Mouse (Mus musculus) kidney, adult 2 months (tissue): Measurements from ENCODE around the gene Bhlha9. TPM values are rescaled to one million over a fixed set of nuclear protein-coding genes. Genes with fewer than 3 reads are reported as not detected.
"Not testable (repeated sequence)": the region's sequence is repeated elsewhere in the genome, so short reads cannot be mapped to it uniquely, and the experiment has no call there.

Source experiments
- DNase-seq: peaks from one replicate; pipeline ENCODE4 v3.0.0; 2021
- H3K27ac ChIP-seq: fragments of 200-500 bp; 2 replicates; pipeline ENCODE4 v1.5.1; 2012; ENCODE audit warnings: low read depth, low read length, control low read depth, inconsistent platforms; ENCODE audit not compliant: insufficient read depth
- H3K27me3 ChIP-seq: fragments of 200-500 bp; replicated peaks from 2 replicates; pipeline ENCODE4 v1.6.1; 2012; ENCODE audit warnings: mild to moderate bottlenecking, moderate library complexity, low read length, inconsistent platforms; ENCODE audit not compliant: control insufficient read depth, insufficient read depth
- H3K36me3 ChIP-seq: fragments of 200-500 bp; 2 replicates; pipeline ENCODE4 v1.6.1; 2012; ENCODE audit warnings: mild to moderate bottlenecking, moderate library complexity, low read length, inconsistent platforms; ENCODE audit not compliant: control insufficient read depth, insufficient read depth
- H3K4me1 ChIP-seq: fragments of 200-500 bp; 2 replicates; pipeline ENCODE4 v1.6.1; 2011; ENCODE audit warnings: low read length; ENCODE audit not compliant: control insufficient read depth, insufficient read depth
- H3K4me3 ChIP-seq: fragments of 200-500 bp; 2 replicates; pipeline ENCODE4 v1.5.1; 2011; ENCODE audit warnings: mild to moderate bottlenecking, low read depth, low read length, control low read depth; ENCODE audit not compliant: insufficient read depth
- CTCF ChIP-seq: fragments of 200-500 bp; conservative IDR thresholded peaks from 2 replicates; pipeline ENCODE4 v1.5.1; 2011; ENCODE audit warnings: low read depth, mild to moderate bottlenecking, control low read depth, low read length, moderate library complexity, mixed read lengths; ENCODE audit not compliant: insufficient read depth, insufficient read length
- POLR2A ChIP-seq: fragments of 200-500 bp; IDR thresholded peaks from one replicate; pipeline ENCODE4 v1.6.1; 2011; ENCODE audit warnings: low read depth, low read length, control low read depth
- whole genome bisulfite sequencing: fragments of 180-500 bp; shearing (Covaris S2); methylation state at CpG from one replicate; pipeline ENCODE4 v1.1.7; 2018; 5-methylcytosine and 5-hydroxymethylcytosine counted together
- polyA plus RNA-seq: library from polyadenylated mRNA; depleted of rRNA; stranded (reverse); fragments of >200 nt; gene quantifications from 2 replicates; pipeline ENCODE4 v1.2.3, GENCODE M21; 2012

Bhlha9 gene
- polyA plus RNA-seq, 1 experiment: not detected

DNA sequence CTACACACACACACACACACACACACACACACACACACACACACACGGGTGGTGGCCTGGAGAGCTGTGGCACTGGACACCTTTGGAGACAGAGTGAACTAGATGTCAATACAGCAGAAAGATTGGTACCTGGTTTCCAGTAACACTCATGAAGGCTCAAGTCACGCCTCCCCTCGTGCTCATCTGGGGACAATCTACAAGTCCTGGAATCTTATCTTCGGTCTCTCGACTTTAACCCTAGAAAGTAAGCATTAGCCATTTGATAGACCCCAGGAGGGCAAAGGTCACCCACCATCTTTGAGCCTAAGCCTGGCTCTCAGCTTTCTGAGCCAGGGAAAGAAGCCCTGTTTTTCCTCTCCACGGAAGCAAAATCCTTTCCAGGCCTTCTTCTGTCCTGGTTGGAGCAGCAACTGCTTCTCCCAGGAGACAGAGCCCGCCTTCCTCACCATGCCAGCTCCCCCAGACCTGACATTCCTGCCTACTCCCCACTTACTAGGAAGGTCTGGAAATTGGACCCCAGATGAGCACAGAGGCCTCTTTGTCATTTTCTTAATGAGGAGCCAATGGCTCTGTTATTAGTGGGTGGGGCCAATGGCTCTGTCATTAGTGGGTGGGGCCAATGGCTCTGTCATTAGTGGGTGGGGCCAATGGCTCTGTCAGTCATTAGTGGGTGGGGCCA, 10.3 kb upstream of the Bhlha9 start:
- Histone ChIP-seq H3K36me3 (no peaks in the 10 kb centered on the region), H3K27ac (no peak overlapping the region), H3K4me1 (no peaks in the 10 kb centered on the region), H3K27me3 (peaks cover 1% of the 10 kb centered on the region; the same call in 1 of the 2 replicates), H3K4me3 (no peak overlapping the region)
- WGBS: 67% methylated on average over 7 of the region's 7 CpGs
- DNase-seq: no peak
- no peak for TF ChIP-seq CTCF
- TF ChIP-seq POLR2A: no peak

DNA sequence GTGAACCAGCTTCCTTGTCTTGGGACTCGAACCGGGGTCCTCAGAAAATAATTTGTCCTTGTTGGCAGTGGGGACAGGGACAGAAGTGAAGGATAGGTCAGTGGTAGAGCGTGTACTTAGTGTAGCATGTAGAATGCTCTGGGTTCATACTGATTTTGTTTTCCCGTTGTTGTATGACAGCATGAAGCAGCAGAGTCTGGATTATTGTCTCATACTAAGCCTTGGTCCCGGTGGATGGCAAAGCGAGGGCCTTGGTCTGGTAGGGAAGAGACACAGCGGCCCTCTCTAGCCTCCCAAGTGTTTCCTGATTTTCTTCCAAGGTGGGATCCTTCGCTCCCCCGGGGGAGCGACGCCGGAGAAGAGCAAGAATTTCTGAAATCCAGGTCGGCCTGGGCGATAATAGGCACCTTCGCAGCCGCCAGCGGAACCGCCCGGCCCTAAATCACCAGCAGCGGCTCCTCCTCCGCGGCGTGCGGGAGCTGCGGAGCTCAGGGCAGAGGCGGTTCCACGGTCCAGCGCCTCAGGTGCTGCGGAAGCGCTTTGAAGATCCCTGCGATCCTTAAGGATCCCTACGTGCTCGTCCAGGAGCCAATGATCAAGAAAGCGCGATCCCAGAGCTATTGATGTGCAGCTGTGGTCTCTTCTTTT, 6.1 kb upstream of the Bhlha9 start:
- Histone ChIP-seq H3K36me3 (no peaks in the 10 kb centered on the region), H3K4me3 (no peak overlapping the region), H3K4me1 (no peaks in the 10 kb centered on the region), H3K27me3 (peaks cover 1% of the 10 kb centered on the region; the same call in 1 of the 2 replicates), H3K27ac (no peak overlapping the region)
- TF ChIP-seq POLR2A (no peak), CTCF (no peak)
- peak; percentile 17 for DNase-seq
- WGBS: 12% methylated on average over 35 of the region's 35 CpGs

DNA sequence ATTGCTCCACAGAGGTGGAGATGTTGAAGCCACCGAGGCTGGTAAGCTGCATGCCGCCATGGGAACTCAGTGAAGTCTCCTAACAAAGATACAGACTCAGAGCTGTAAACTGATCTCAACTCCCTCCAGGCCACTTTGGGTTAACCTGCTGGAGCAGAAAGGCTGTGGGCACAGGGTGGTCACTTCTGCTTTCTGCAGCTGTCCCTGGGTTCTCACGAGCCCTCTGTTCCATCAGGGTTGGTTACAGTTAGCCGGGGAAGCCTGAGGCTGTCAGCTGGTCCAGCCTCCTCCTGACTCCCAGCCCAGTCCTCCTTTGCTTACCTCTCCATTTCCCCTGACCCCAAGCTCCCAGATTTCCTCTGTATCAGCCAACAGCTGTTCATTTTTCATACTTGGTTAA, 4.5 kb upstream of the Bhlha9 start:
- TF ChIP-seq POLR2A (no peak), CTCF (no peak)
- H3K36me3 ChIP-seq: no peaks in the 10 kb centered on the region
- no peaks in the 10 kb centered on the region for H3K4me1 ChIP-seq
- peaks cover 1% of the 10 kb centered on the region for H3K27me3 ChIP-seq
- H3K27ac ChIP-seq: no peak overlapping the region
- no peak for DNase-seq
- H3K4me3 ChIP-seq: no peak overlapping the region
- 52% methylated on average over 4 of the region's 4 CpGs for WGBS

DNA sequence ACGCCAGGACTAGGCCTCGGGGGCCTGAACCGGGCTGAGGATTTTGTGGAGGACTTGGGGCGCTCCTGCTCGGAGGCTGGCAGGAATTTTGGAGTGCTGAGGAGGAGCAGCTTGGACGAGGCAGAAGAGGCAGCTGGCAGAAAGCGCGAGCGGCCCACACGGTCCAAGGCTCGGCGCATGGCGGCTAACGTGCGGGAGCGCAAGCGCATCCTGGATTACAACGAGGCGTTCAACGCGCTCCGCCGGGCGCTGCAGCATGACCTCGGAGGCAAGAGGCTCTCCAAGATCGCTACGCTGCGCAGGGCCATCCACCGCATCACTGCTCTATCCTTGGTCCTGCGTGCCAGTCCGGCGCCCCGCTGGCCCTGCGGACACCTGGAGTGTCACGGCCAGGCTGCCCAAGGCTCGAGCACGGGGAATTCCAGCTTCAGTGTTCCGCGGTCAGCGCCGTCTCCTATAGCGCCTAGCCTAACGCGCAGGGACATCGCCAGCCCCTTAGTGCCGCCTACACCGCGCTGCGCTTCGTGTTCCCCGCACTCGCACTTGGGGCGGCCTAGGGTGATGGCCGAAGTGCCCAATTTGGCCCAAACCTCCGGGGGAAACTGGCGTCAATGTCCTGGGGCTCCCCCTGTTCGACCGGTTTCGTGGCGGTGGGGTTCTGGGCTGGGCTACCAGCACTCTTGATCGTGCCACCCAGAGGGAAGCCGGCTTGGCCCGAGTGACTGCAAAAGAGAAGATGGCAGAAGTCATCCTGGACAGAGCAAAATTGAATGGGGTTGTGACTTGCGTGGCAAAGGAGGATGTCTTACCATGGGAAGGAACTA, 503 bp downstream of the Bhlha9 start:
- no peaks in the 10 kb centered on the region for H3K36me3 ChIP-seq
- no peak for DNase-seq
- TF ChIP-seq POLR2A: no peak
- TF ChIP-seq CTCF: no peak

DNA sequence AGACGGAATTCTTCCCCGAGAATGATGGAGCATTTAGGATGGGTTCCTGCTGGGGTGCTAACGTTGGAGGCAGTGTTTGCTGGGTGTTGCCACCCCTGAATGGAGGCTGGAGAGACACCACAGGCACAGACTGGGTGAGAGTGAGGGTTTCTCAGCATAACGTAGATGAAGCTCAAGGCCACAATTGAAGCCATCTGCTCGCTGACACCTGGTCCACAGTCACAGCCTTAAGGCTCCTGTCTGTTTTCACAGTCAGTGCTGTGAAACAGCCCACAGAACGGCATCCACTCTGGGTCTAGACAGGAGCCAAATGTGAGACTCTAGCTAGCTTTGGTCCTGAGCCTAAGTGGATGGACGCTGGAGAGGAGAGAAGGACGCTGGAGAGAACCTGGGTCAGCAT, 1.9 kb downstream of the Bhlha9 start:
- H3K4me3 ChIP-seq: no peak overlapping the region
- DNase-seq: no peak
- H3K27me3 ChIP-seq: no peaks in the 10 kb centered on the region; the same call in 1 of the 2 replicates
- TF ChIP-seq CTCF (no peak), POLR2A (no peak)
- H3K4me1 ChIP-seq: no peaks in the 10 kb centered on the region
- no peaks in the 10 kb centered on the region for H3K36me3 ChIP-seq
- no peak overlapping the region for H3K27ac ChIP-seq
- WGBS: 62% methylated on average over 8 of the region's 8 CpGs

More for the DNA sequence above, 503 bp downstream of the Bhlha9 start:
- no peak overlapping the region for H3K4me3 ChIP-seq
- no peak overlapping the region for H3K27ac ChIP-seq
- H3K4me1 ChIP-seq: no peaks in the 10 kb centered on the region
- H3K27me3 ChIP-seq: no peaks in the 10 kb centered on the region; the same call in 1 of the 2 replicates
- 4% methylated on average over 64 of the region's 64 CpGs for WGBS

DNA sequence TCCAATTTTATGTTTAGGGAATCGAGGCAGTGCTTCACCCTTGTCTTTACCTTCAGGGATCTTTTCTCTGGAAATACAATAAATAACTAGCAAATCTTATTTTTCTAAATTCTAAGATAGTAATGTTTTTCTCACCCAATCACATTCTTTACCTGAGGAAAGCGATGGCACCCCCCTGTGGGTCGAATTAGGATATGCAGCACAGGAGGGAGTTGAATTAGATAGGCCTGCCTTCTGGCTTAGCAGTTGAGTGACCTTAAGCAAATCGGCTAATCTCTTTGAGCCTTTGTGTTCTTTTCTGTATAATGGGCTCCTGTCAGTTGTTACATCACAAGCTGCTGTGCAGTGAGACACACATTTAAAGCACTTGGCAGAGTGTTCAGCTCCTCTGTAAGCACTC, 2.4 kb downstream of the Bhlha9 start:
- H3K4me1 ChIP-seq: no peaks in the 10 kb centered on the region
- no peak overlapping the region for H3K27ac ChIP-seq
- H3K4me3 ChIP-seq: no peak overlapping the region
- no peak for DNase-seq
- H3K36me3 ChIP-seq: no peaks in the 10 kb centered on the region
- no peaks in the 10 kb centered on the region; the same call in 1 of the 2 replicates for H3K27me3 ChIP-seq
- 42% methylated on average over 4 of the region's 4 CpGs for WGBS
- TF ChIP-seq POLR2A (no peak), CTCF (no peak)

DNA sequence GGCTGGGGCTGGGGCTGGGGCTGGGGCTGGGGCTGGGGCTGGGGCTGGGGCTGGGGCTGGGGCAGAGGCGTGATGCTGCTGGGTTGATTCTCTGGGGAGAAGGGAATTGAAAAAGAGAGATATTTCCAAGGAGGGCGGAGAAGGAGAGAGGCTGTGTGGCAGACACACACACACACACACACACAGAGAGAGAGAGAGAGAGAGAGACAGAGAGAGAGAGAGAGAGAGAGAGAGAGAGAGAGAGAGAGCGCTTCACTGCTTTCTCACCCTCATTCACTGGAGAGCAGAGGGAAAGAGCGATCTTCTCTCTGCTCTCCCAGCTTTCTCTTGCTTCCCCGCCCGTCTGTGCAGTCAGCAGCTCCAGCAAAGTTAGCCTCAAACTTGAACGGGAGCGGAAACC, 7.2 kb downstream of the Bhlha9 start, which contains the start of gene Trarg1:
TSS of gene Trarg1 (plus strand) at position 301 of the 400 bp plus-strand sequence.
- H3K27me3 ChIP-seq, H3K4me1 ChIP-seq, H3K27ac ChIP-seq, H3K36me3 ChIP-seq, DNase-seq: not testable (repeated sequence)
- WGBS: 34% methylated on average over 8 of the region's 8 CpGs
- H3K4me3 ChIP-seq: peak within 1 kb of the TSS; percentile 17; the same call in 1 of the 2 replicates
